Mouse (Mus musculus) C2C12 (cell line): ENCODE results near the gene Ccdc162.

Experiments used
- CEBPB ChIP-seq: IDR thresholded peaks from one replicate; pipeline ENCODE4 v1.6.1; 2011; ENCODE audit warnings: low read depth, mild to moderate bottlenecking, control low read depth, moderate library complexity
- CTCF ChIP-seq: IDR thresholded peaks from one replicate; pipeline ENCODE4 v1.5.1; 2011; ENCODE audit not compliant: control insufficient read depth, insufficient read depth, insufficient read length
- FOSL1 ChIP-seq: IDR thresholded peaks from one replicate; pipeline ENCODE4 v1.8.0; 2011; ENCODE audit warnings: mild to moderate bottlenecking, low read length; ENCODE audit not compliant: poor library complexity, insufficient read depth, severe bottlenecking
- MAX ChIP-seq: IDR thresholded peaks from one replicate; pipeline ENCODE4 v1.6.1; 2011; ENCODE audit warnings: mild to moderate bottlenecking, control low read depth
- MYOD1 ChIP-seq: IDR thresholded peaks from one replicate; pipeline ENCODE4 v1.6.1; 2011; ENCODE audit warnings: low read depth; ENCODE audit not compliant: control insufficient read depth, insufficient read length
- MYOG ChIP-seq: IDR thresholded peaks from one replicate; pipeline ENCODE4 v1.6.1; 2011; ENCODE audit not compliant: control insufficient read depth, insufficient read length; ENCODE audit errors: extremely low read depth
- USF1 ChIP-seq: IDR thresholded peaks from one replicate; pipeline ENCODE4 v1.6.1; 2011; ENCODE audit warnings: low read depth, mild to moderate bottlenecking, control low read depth, moderate library complexity

DNA sequence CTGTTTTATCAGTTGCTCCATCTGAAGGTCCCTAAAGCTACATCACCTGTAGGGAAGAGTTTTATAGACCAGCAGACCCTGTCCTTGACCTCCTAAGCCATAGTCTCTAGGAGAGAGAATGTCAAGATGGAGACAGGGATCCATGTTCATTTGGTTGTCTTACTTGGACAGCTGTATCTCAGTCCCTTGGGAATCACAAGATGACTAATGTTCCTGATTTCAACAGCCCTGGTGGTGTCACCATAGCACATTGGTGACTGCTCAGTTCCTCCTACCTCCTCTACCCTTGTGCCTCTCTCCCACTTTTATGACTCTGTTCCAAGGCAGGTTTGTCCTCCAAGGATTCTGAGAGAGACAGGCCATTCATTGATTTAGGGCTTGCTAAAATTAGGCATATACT is 201.5 kb downstream of the Ccdc162 start:
- TF ChIP-seq CTCF: no peak
- no peak for TF ChIP-seq MYOG
- TF ChIP-seq USF1: no peak
- TF ChIP-seq MAX: no peak
- no peak for TF ChIP-seq MYOD1
- TF ChIP-seq FOSL1: no peak
- no peak for TF ChIP-seq CEBPB
